Mouse (Mus musculus) CH12.LX (cell line): ENCODE results near the gene Trappc10. TPM values are rescaled to one million over a fixed set of nuclear protein-coding genes. Genes with fewer than 3 reads are reported as not detected.

ENCODE experiments used
- DNase-seq: peaks from one replicate; pipeline ENCODE4 v3.0.0-alpha.2; 2013; ENCODE audit errors: extremely low read depth
- H3K27ac ChIP-seq: 2 replicates; pipeline ENCODE4 v1.5.1; 2012; ENCODE audit warnings: low read depth, mild to moderate bottlenecking, control low read depth, moderate library complexity; ENCODE audit not compliant: insufficient read depth
- H3K27me3 ChIP-seq: replicated peaks from 2 replicates; pipeline ENCODE3; 2012; ENCODE audit warnings: inconsistent platforms
- H3K36me3 ChIP-seq, 2 experiments: replicated peaks in 1 of 2; 2 replicates each; pipeline versions ENCODE3 to v1.6.1; 2012; ENCODE audit warnings: inconsistent platforms in 1 of 2, low read length in 1 of 2, mild to moderate bottlenecking in 1 of 2, mixed read lengths in 1 of 2, moderate library complexity in 1 of 2; ENCODE audit not compliant: control insufficient read depth in 1 of 2, insufficient read depth in 1 of 2
- H3K4me1 ChIP-seq, 2 experiments: 2 replicates each; pipeline ENCODE4 v1.6.1; 2012; ENCODE audit warnings: inconsistent platforms in 1 of 2, moderate library complexity in 1 of 2; ENCODE audit not compliant: insufficient read depth in 2 of 2, control insufficient read depth in 1 of 2
- H3K4me2 ChIP-seq: 2 replicates; pipeline ENCODE4 v1.6.1; 2012; ENCODE audit warnings: low read depth, mild to moderate bottlenecking, control low read depth; ENCODE audit not compliant: poor library complexity, insufficient read depth, severe bottlenecking
- H3K4me3 ChIP-seq, 3 experiments: fragments of 150-350 bp in 1 of 3; sonication (generic) in 1 of 3; replicated peaks in 1 of 3; 2 replicates each; pipeline versions ENCODE3 to v1.5.1; 2011 to 2012; ENCODE audit warnings: low read depth in 2 of 3, low read length in 2 of 3, mild to moderate bottlenecking in 2 of 3, moderate library complexity in 2 of 3, control low read depth in 1 of 3, improper control_type of control experiment in 1 of 3, inconsistent platforms in 1 of 3, mixed read lengths in 1 of 3; ENCODE audit not compliant: poor library complexity in 1 of 3
- H3K79me2 ChIP-seq: replicated peaks from 2 replicates; pipeline ENCODE4 v1.6.1; 2012; ENCODE audit warnings: mild to moderate bottlenecking, moderate library complexity; ENCODE audit not compliant: control insufficient read depth, poor library complexity, insufficient read depth, severe bottlenecking; ENCODE audit errors: extremely low read depth
- H3K9ac ChIP-seq: 2 replicates; pipeline ENCODE4 v1.6.1; 2012; ENCODE audit warnings: low read depth, mild to moderate bottlenecking, control low read depth, moderate library complexity; ENCODE audit not compliant: insufficient read depth
- H3K9me3 ChIP-seq: replicated peaks from 2 replicates; pipeline ENCODE3; 2012; ENCODE audit warnings: low read length, inconsistent platforms, mixed read lengths
- BHLHE40 ChIP-seq: IDR thresholded peaks from 2 replicates; pipeline ENCODE4 v1.6.1; 2011; ENCODE audit warnings: mild to moderate bottlenecking, low read depth, low read length, improper control_type of control experiment
- CHD1 ChIP-seq: IDR thresholded peaks from 2 replicates; pipeline ENCODE4 v1.6.1; 2012; ENCODE audit warnings: low read depth, low read length, improper control_type of control experiment, inconsistent platforms
- CTCF ChIP-seq, 2 experiments: IDR thresholded peaks in 1 of 2; conservative IDR thresholded peaks in 1 of 2; 2 replicates each; pipeline ENCODE4 v1.5.1; 2011 to 2012; ENCODE audit warnings: low read depth in 2 of 2, low read length in 2 of 2, improper control_type of control experiment in 1 of 2, inconsistent platforms in 1 of 2, mild to moderate bottlenecking in 1 of 2, moderate library complexity in 1 of 2
- E2F4 ChIP-seq: IDR thresholded peaks from 2 replicates; pipeline ENCODE4 v1.6.1; 2011; ENCODE audit warnings: low read depth, low read length, improper control_type of control experiment; ENCODE audit not compliant: insufficient replicate concordance
- EP300 ChIP-seq: IDR thresholded peaks from 2 replicates; pipeline ENCODE4 v1.6.1; 2011; ENCODE audit warnings: low read length, improper control_type of control experiment
- ETS1 ChIP-seq: conservative IDR thresholded peaks from 2 replicates; pipeline ENCODE4 v1.6.1; 2012; ENCODE audit warnings: low read depth, mild to moderate bottlenecking, inconsistent platforms, low read length, improper control_type of control experiment, moderate library complexity
- GABPA ChIP-seq: IDR thresholded peaks from 2 replicates; pipeline ENCODE4 v1.6.1; 2012; ENCODE audit warnings: low read depth, low read length, improper control_type of control experiment, inconsistent platforms; ENCODE audit not compliant: insufficient replicate concordance
- HCFC1 ChIP-seq: IDR thresholded peaks from 2 replicates; pipeline ENCODE4 v1.6.1; 2012; ENCODE audit warnings: low read depth, mild to moderate bottlenecking, inconsistent platforms, low read length, improper control_type of control experiment
- IRF4 ChIP-seq: IDR thresholded peaks from 2 replicates; pipeline ENCODE4 v1.6.1; 2014; ENCODE audit warnings: low read depth, mild to moderate bottlenecking, inconsistent platforms, low read length, improper control_type of control experiment
- JUN ChIP-seq: IDR thresholded peaks from 2 replicates; pipeline ENCODE4 v1.6.1; 2011; ENCODE audit warnings: low read depth, mild to moderate bottlenecking, low read length, improper control_type of control experiment, moderate library complexity; ENCODE audit not compliant: insufficient read depth
- KAT2A ChIP-seq: IDR thresholded peaks from 2 replicates; pipeline ENCODE4 v1.6.1; 2012; ENCODE audit warnings: low read length, improper control_type of control experiment, inconsistent platforms; ENCODE audit not compliant: insufficient replicate concordance
- MAFK ChIP-seq: IDR thresholded peaks from 2 replicates; pipeline ENCODE4 v1.6.1; 2011; ENCODE audit warnings: low read length, improper control_type of control experiment; ENCODE audit not compliant: insufficient replicate concordance
- MAX ChIP-seq: IDR thresholded peaks from 2 replicates; pipeline ENCODE4 v1.6.1; 2011; ENCODE audit warnings: low read length, improper control_type of control experiment
- MEF2A ChIP-seq: IDR thresholded peaks from 2 replicates; pipeline ENCODE4 v1.6.1; 2014; ENCODE audit warnings: low read depth, mild to moderate bottlenecking, inconsistent platforms, low read length, improper control_type of control experiment, borderline replicate concordance
- MYC ChIP-seq: IDR thresholded peaks from 2 replicates; pipeline ENCODE4 v1.6.1; 2011; ENCODE audit warnings: low read depth, mild to moderate bottlenecking, improper control_type of control experiment, low read length
- NELFE ChIP-seq: IDR thresholded peaks from 2 replicates; pipeline ENCODE4 v1.6.1; 2011; ENCODE audit warnings: low read depth, low read length, improper control_type of control experiment
- PAX5 ChIP-seq: IDR thresholded peaks from 2 replicates; pipeline ENCODE4 v1.6.1; 2012; ENCODE audit warnings: low read length, inconsistent platforms, mixed read lengths
- POLR2A ChIP-seq: IDR thresholded peaks from 2 replicates; pipeline ENCODE4 v1.6.1; 2011; ENCODE audit warnings: low read depth, mild to moderate bottlenecking, improper control_type of control experiment, low read length
- POLR2AphosphoS2 ChIP-seq: IDR thresholded peaks from 2 replicates; pipeline ENCODE4 v1.6.1; 2011; ENCODE audit warnings: low read depth, low read length, improper control_type of control experiment
- RAD21 ChIP-seq: IDR thresholded peaks from 2 replicates; pipeline ENCODE4 v1.6.1; 2011; ENCODE audit warnings: low read depth, mild to moderate bottlenecking, low read length, improper control_type of control experiment, moderate library complexity
- RCOR1 ChIP-seq: conservative IDR thresholded peaks from 2 replicates; pipeline ENCODE4 v1.6.1; 2012; ENCODE audit warnings: low read depth, mild to moderate bottlenecking, inconsistent platforms, low read length, improper control_type of control experiment
- SIN3A ChIP-seq: IDR thresholded peaks from 2 replicates; pipeline ENCODE4 v1.6.1; 2012; ENCODE audit warnings: low read length, improper control_type of control experiment, inconsistent platforms
- TBP ChIP-seq: conservative IDR thresholded peaks from 2 replicates; pipeline ENCODE4 v1.6.1; 2011; ENCODE audit warnings: low read depth, low read length, improper control_type of control experiment
- TCF12 ChIP-seq: IDR thresholded peaks from 2 replicates; pipeline ENCODE4 v1.6.1; 2014; ENCODE audit warnings: low read depth, mild to moderate bottlenecking, inconsistent platforms, low read length, improper control_type of control experiment
- UBTF ChIP-seq: IDR thresholded peaks from 2 replicates; pipeline ENCODE4 v1.6.1; 2012; ENCODE audit warnings: low read depth, mild to moderate bottlenecking, inconsistent platforms, low read length, improper control_type of control experiment, moderate library complexity
- USF1 ChIP-seq: IDR thresholded peaks from 2 replicates; pipeline ENCODE4 v1.6.1; 2014; ENCODE audit warnings: low read depth, mild to moderate bottlenecking, inconsistent platforms, low read length, improper control_type of control experiment
- ZC3H11A ChIP-seq: IDR thresholded peaks from 2 replicates; pipeline ENCODE4 v1.6.1; 2012; ENCODE audit warnings: low read depth, mild to moderate bottlenecking, inconsistent platforms, low read length, improper control_type of control experiment
- ZKSCAN1 ChIP-seq: IDR thresholded peaks from 2 replicates; pipeline ENCODE4 v1.6.1; 2012; ENCODE audit warnings: low read depth, inconsistent platforms, low read length, improper control_type of control experiment, borderline replicate concordance
- ZMIZ1 ChIP-seq: IDR thresholded peaks from 2 replicates; pipeline ENCODE4 v1.6.1; 2012; ENCODE audit warnings: low read depth, mild to moderate bottlenecking, inconsistent platforms, low read length, improper control_type of control experiment
- dilution Hi-C: fragments of 300-500 bp; cut with MboI; formaldehyde crosslinking; loops from 2 replicates; pipeline ENCODE4 v1.14.3; 2020; ENCODE audit warnings: low sequenced_read_pairs; ENCODE audit not compliant: extremely low pct_unique_long_range_greater_than_20kb, extremely low pct_ligation_motif_present
- in situ Hi-C: fragments of 300-500 bp; cut with MboI; formaldehyde crosslinking; loops from 3 replicates; pipeline ENCODE4 v1.14.3; 2019; ENCODE audit warnings: low sequenced_read_pairs, low pct_ligation_motif_present, low pct_unique_long_range_greater_than_20kb, mixed read lengths
- polyA plus RNA-seq: library from polyadenylated mRNA; unstranded; fragments of >175 nt; gene quantifications from 2 replicates; pipeline ENCODE4 v1.2.1, GENCODE M21; 2012; ENCODE audit warnings: low read depth; ENCODE audit not compliant: insufficient read length
- total RNA-seq, 2 experiments: library from RNA; depleted of rRNA; stranded (reverse); fragments of 300-350 nt in 1 of 2; fragments of >200 nt in 1 of 2; gene quantifications; 2 replicates each; pipeline ENCODE4 v1.2.3; 2012 to 2014

Gene Trappc10
- total and polyA plus RNA-seq, 3 experiments: 22.1 to 26.7 (median 26.5) TPM

GRCm38 (mm10) chr10:78244058-78244437, 393 bp downstream of the Trappc10 start:
- Histone ChIP-seq H3K36me3 (peaks cover 0 to 29% of the 10 kb centered on the region in 2 experiments), H3K9me3 (peaks cover 4% of the 10 kb centered on the region), H3K9ac (peak overlapping the region; percentile 68), H3K27me3 (no peaks in the 10 kb centered on the region), H3K27ac (no peak overlapping the region), H3K79me2 (peaks cover 15% of the 10 kb centered on the region), H3K4me1 (peaks cover 7 to 39% of the 10 kb centered on the region in 2 experiments), H3K4me2 (peak overlapping the region; percentile 80)
- DNase-seq: no peak
- dilution Hi-C loops (no loop called here), in situ Hi-C loops (no loop called here)
- TF ChIP-seq MYC (no peak), ZMIZ1 (no peak), CTCF (conservative IDR thresholded peaks at IDR 0.05 in 1 of 2, IDR thresholded peaks at IDR 0.05 in 1 of 2; ENCODE audit: low read depth in 2 of 2, low read length in 2 of 2) (no peak), CHD1 (no peak), JUN (no peak), RCOR1 (no peak), EP300 (no peak), TCF12 (no peak), ZC3H11A (no peak), PAX5 (no peak), NELFE (no peak), MAX (no peak), MEF2A (no peak), GABPA (no peak), MAFK (no peak), E2F4 (no peak), POLR2AphosphoS2 (no peak), UBTF (no peak), TBP (no peak), HCFC1 (no peak)
- TF ChIP-seq, all 38 proteins: peak for 0
- H3K4me3 ChIP-seq: peak overlapping the region; percentile 80 to 93 (median 89)

GRCm38 (mm10) chr10:78238926-78239325, 5.5 kb downstream of the Trappc10 start:
- in situ Hi-C loops: no loop called here
- DNase-seq: no peak
- TF ChIP-seq POLR2AphosphoS2: no peak
- no peak for TF ChIP-seq SIN3A
- TF ChIP-seq ETS1: no peak
- TF ChIP-seq GABPA: no peak
- no peak for TF ChIP-seq IRF4
- TF ChIP-seq MAX: no peak
- no peak for TF ChIP-seq BHLHE40
- no peak for TF ChIP-seq CHD1
- no peak for TF ChIP-seq POLR2A
- no peak for TF ChIP-seq KAT2A
- no peak for TF ChIP-seq RAD21
- no peak for TF ChIP-seq JUN
- TF ChIP-seq ZKSCAN1: no peak
- TF ChIP-seq MEF2A: no peak
- no peak for TF ChIP-seq USF1
- no peak for TF ChIP-seq ZC3H11A
- H3K9me3 ChIP-seq: no peaks in the 10 kb centered on the region
- dilution Hi-C loops: no loop called here
- H3K79me2 ChIP-seq: peaks cover 20% of the 10 kb centered on the region
- peaks cover 5 to 67% of the 10 kb centered on the region in 2 experiments for H3K36me3 ChIP-seq
- peaks cover 5 to 37% of the 10 kb centered on the region in 2 experiments for H3K4me1 ChIP-seq
- no peak overlapping the region for H3K9ac ChIP-seq
- no peak overlapping the region for H3K4me2 ChIP-seq
- H3K27me3 ChIP-seq: no peaks in the 10 kb centered on the region
- H3K27ac ChIP-seq: no peak overlapping the region
- no peak overlapping the region for H3K4me3 ChIP-seq
